Comparison of ENCODE assay signal across 8 mouse cellular contexts in the genomic region with DNA sequence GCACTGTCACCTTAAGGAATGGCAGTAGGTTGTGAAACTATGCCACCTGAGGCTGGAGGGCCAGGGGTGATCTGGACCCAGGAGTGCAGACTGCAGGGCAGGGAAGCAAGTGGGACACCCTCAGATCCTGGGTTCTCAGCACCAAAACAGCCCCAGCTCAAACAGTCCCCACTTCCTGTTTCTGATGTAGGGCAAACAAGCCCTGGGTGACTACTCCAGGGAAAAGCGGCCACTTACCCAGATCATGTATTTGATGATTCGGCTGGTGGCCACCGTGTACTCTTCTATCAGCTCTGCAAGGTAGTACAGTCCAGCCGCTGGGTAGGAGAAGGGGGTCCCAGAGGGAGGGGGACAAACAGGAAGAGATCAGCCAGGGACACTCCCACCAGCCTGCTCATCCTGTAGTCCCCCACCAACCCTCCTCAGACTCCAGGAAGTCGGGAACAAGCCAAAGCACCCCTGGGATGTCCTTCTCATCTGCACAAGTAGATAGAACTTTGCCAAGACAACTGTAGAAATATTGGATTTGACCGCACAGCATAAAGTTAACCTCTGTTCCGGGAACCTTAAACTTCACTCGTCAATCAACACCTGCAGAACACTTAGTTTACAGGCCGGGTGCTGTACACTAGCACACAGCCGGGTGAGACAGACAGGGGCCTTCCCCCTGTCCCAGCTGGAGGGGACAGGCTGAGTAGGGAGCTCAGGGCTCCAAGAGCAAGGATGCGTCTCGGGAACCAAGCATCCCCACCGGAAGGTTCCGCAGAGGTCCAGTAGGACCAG. TPM values are rescaled to one million over a fixed set of nuclear protein-coding genes. Genes with fewer than 3 reads are reported as not detected.
DNase-seq lines count a peak whose midpoint lies in the region; ATAC-seq and TF ChIP-seq lines count a peak whose summit lies in the region.

No protein-coding gene starts in this region.

- H3K4me2 ChIP-seq in embryonic facial prominence, embryonic 14.5 days (ENCODE audit: low read depth, low read length), result peak overlapping the region; percentile 89
- peak overlapping the region; percentile 81 for H3K4me2 ChIP-seq in hindbrain, embryonic 15.5 days
- H3K4me2 ChIP-seq in lung, postnatal 0 days (replicated peaks; ENCODE audit: low read depth, low read length), result peak overlapping the region; percentile 84

- H3K36me3 ChIP-seq in ES-E14 (ENCODE audit: control insufficient read depth, insufficient read depth, low read length, poor library complexity, severe bottlenecking), result peaks cover 22% of the 10 kb centered on the region; the same call in 1 of the 2 replicates
- peaks cover 27% of the 10 kb centered on the region for H3K36me3 ChIP-seq in embryonic facial prominence, embryonic 14.5 days (ENCODE audit: control insufficient read depth, insufficient read depth, low read length)
- peaks cover 2% of the 10 kb centered on the region for H3K36me3 ChIP-seq in hindbrain, embryonic 15.5 days
- no peaks in the 10 kb centered on the region for H3K36me3 ChIP-seq in lung, postnatal 0 days (ENCODE audit: insufficient read depth, low read length)
- peaks cover 8% of the 10 kb centered on the region for H3K36me3 ChIP-seq in thymus, adult 2 months (ENCODE audit: control insufficient read depth, insufficient read depth, low read length)

- no peaks in the 10 kb centered on the region for H3K9me3 ChIP-seq in ES-E14 (ENCODE audit: control insufficient read depth, insufficient read depth, low read depth, low read length)
- H3K9me3 ChIP-seq in embryonic facial prominence, embryonic 14.5 days (ENCODE audit: control insufficient read depth, low read length), result no peaks in the 10 kb centered on the region
- H3K9me3 ChIP-seq in hindbrain, embryonic 15.5 days, result no peaks in the 10 kb centered on the region
- H3K9me3 ChIP-seq in lung, postnatal 0 days (ENCODE audit: low read length), result no peaks in the 10 kb centered on the region

- H3K27me3 ChIP-seq in embryonic facial prominence, embryonic 14.5 days (replicated peaks; ENCODE audit: control insufficient read depth, insufficient read depth, low read length), result no peaks in the 10 kb centered on the region
- H3K27me3 ChIP-seq in hindbrain, embryonic 15.5 days, result no peaks in the 10 kb centered on the region
- H3K27me3 ChIP-seq in lung, postnatal 0 days (replicated peaks; ENCODE audit: insufficient read depth, low read length), result no peaks in the 10 kb centered on the region
- no peaks in the 10 kb centered on the region for H3K27me3 ChIP-seq in thymus, adult 2 months (ENCODE audit: control insufficient read depth, insufficient read depth, low read length)

- no peak overlapping the region for H3K27ac ChIP-seq in ES-E14 (ENCODE audit: insufficient read depth, low read depth, low read length, poor library complexity, severe bottlenecking)
- H3K27ac ChIP-seq in embryonic facial prominence, embryonic 14.5 days (replicated peaks; ENCODE audit: low read depth, low read length), result peak overlapping the region; percentile 83
- H3K27ac ChIP-seq in hindbrain, embryonic 15.5 days (replicated peaks), result peak overlapping the region; percentile 83
- peak overlapping the region; percentile 82 for H3K27ac ChIP-seq in lung, postnatal 0 days (ENCODE audit: low read length)
- H3K27ac ChIP-seq in thymus, adult 2 months (ENCODE audit: control insufficient read depth, insufficient read depth, low read length), result peak overlapping the region; percentile 19; the same call in 1 of the 2 replicates

- TF ChIP-seq CTCF in lung, postnatal 0 days (IDR thresholded peaks at IDR 0.05), result no peak
- no peak for TF ChIP-seq CTCF in thymus, adult 2 months (IDR thresholded peaks at IDR 0.05; ENCODE audit: borderline replicate concordance, control insufficient read depth, extremely low read depth, insufficient read depth, low read length, poor library complexity)

- WGBS in embryonic facial prominence, embryonic 14.5 days, result 3% methylated on average over 10 of the region's 14 CpGs
- WGBS in hindbrain, embryonic 15.5 days, result 4% methylated on average over 14 of the region's 14 CpGs
- 2% methylated on average over 14 of the region's 14 CpGs for WGBS in lung, postnatal 0 days
- WGBS in thymus, adult 2 months, result under 1% methylated on average over 14 of the region's 14 CpGs

- peak; percentile 26; the same call in 1 of the 2 replicates for TF ChIP-seq POLR2A in thymus, adult 2 months (IDR thresholded peaks at IDR 0.05; ENCODE audit: control insufficient read depth, extremely low read depth, insufficient read depth, low read length, poor library complexity)

- peak; percentile 47 for DNase-seq in cerebellum, adult 9-10 months
- no peak for DNase-seq in cerebellum, adult 11 months
- DNase-seq in ES-E14 (ENCODE audit: low read depth, low spot score), result no peak
- peak; percentile 45 for DNase-seq in embryonic facial prominence, embryonic 14.5 days (ENCODE audit: low spot score)
- peak; percentile 33 for DNase-seq in lung, postnatal 0 days (ENCODE audit: low spot score)
- peak; percentile 52 for DNase-seq in thymus, adult 2 months
- DNase-seq in gastrocnemius, postnatal 4 days (ENCODE audit: low spot score in 2 of 2), result no peak

- peak overlapping the region; percentile 82 to 93 for H3K4me3 ChIP-seq in ES-E14 (ENCODE audit: insufficient read depth in 1 of 2, low read depth in 1 of 2, low read length in 2 of 2, poor library complexity in 1 of 2, severe bottlenecking in 1 of 2)
- peak overlapping the region; percentile 95 for H3K4me3 ChIP-seq in embryonic facial prominence, embryonic 14.5 days (ENCODE audit: low read depth, low read length)
- H3K4me3 ChIP-seq in hindbrain, embryonic 15.5 days, result peak overlapping the region; percentile 76
- H3K4me3 ChIP-seq in lung, postnatal 0 days (ENCODE audit: low read depth, low read length), result peak overlapping the region; percentile 85
- peak overlapping the region; percentile 91 for H3K4me3 ChIP-seq in thymus, adult 2 months (ENCODE audit: control insufficient read depth, insufficient read depth, low read length)

- H3K9ac ChIP-seq in ES-E14 (ENCODE audit: insufficient read depth, low read depth, low read length, poor library complexity, severe bottlenecking), result peak overlapping the region; percentile 77
- H3K9ac ChIP-seq in embryonic facial prominence, embryonic 14.5 days (ENCODE audit: low read depth, low read length), result peak overlapping the region; percentile 97
- peak overlapping the region; percentile 81 for H3K9ac ChIP-seq in hindbrain, embryonic 15.5 days
- peak overlapping the region; percentile 78 for H3K9ac ChIP-seq in lung, postnatal 0 days (replicated peaks; ENCODE audit: low read depth)

- H3K4me1 ChIP-seq in ES-E14 (ENCODE audit: control insufficient read depth in 2 of 2, insufficient read depth in 2 of 2, low read length in 2 of 2, poor library complexity in 1 of 2), result peaks cover 0 to 5% of the 10 kb centered on the region in 2 experiments; a peak in 2 of 4 replicates
- peaks cover 10% of the 10 kb centered on the region for H3K4me1 ChIP-seq in embryonic facial prominence, embryonic 14.5 days (ENCODE audit: control insufficient read depth, insufficient read depth, low read length)
- H3K4me1 ChIP-seq in hindbrain, embryonic 15.5 days (replicated peaks), result peaks cover 33% of the 10 kb centered on the region
- peaks cover 6% of the 10 kb centered on the region; the same call in 1 of the 2 replicates for H3K4me1 ChIP-seq in lung, postnatal 0 days (ENCODE audit: insufficient read depth, low read depth, low read length)
- peaks cover 11% of the 10 kb centered on the region for H3K4me1 ChIP-seq in thymus, adult 2 months (replicated peaks; ENCODE audit: control insufficient read depth, insufficient read depth, low read length)

- ATAC-seq in embryonic facial prominence, embryonic 14.5 days (ENCODE audit: low read depth), result peak; percentile 26
- peak; percentile 49 for ATAC-seq in hindbrain, embryonic 15.5 days (ENCODE audit: low FRiP score, low read depth)
- no peak; the same call in 1 of the 2 replicates for ATAC-seq in lung, postnatal 0 days

- in situ Hi-C loops in ES-E14 (cut with MboI; ENCODE audit: low sequenced_read_pairs in 2 of 2, unreplicated experiment in 2 of 2), result no loop called here

- TF ChIP-seq EP300 in lung, postnatal 0 days (IDR thresholded peaks at IDR 0.05), result no peak

RNA-seq across cellular contexts. Expression of a gene that starts 0.6 kb away (rescaled TPM):
- 61.6 and 70.9 TPM in 2 replicates for total RNA-seq in ES-E14 (2012; rRNA removed)
- 92.5 and 98.9 TPM in 2 replicates for polyA plus RNA-seq in embryonic facial prominence, embryonic 14.5 days (2014; fragmentation: Nextera tagmentation; extraction: Ambion mirVana)
- 61.4 and 73.5 TPM in 2 replicates for polyA plus RNA-seq in hindbrain, embryonic 15.5 days (2015; fragmentation: Nextera tagmentation; extraction: Ambion mirVana)
- polyA plus RNA-seq in lung, postnatal 0 days (2015; fragmentation: Nextera tagmentation; extraction: Ambion mirVana), result 89.8 and 101 TPM in 2 replicates
- 183 and 190 TPM in 2 replicates for polyA plus RNA-seq in thymus, adult 2 months (2012; rRNA removed)
- 10 to 100 TPM; 48.6 to 53.3 TPM for total RNA-seq in gastrocnemius, postnatal 4 days (2021)

RNA-seq across cellular contexts. Expression of a gene that starts 12.5 kb away (rescaled TPM):
- total RNA-seq in ES-E14 (2012; rRNA removed), result 0.16 and 0.18 TPM in 2 replicates
- 0.17 TPM in 1 of 2 replicates, not detected in the other for polyA plus RNA-seq in embryonic facial prominence, embryonic 14.5 days (2014; fragmentation: Nextera tagmentation; extraction: Ambion mirVana)
- 0.21 and 0.27 TPM in 2 replicates for polyA plus RNA-seq in hindbrain, embryonic 15.5 days (2015; fragmentation: Nextera tagmentation; extraction: Ambion mirVana)
- polyA plus RNA-seq in lung, postnatal 0 days (2015; fragmentation: Nextera tagmentation; extraction: Ambion mirVana), result 0.12 TPM in 1 of 2 replicates, not detected in the other
- polyA plus RNA-seq in thymus, adult 2 months (2012; rRNA removed), result 0.05 TPM in 1 of 2 replicates, not detected in the other
- total RNA-seq in gastrocnemius, postnatal 4 days (2021), result not detected

RNA-seq across cellular contexts. Expression of a gene that starts 19.8 kb away (rescaled TPM):
- total RNA-seq in ES-E14 (2012; rRNA removed), result 18.0 and 22.2 TPM in 2 replicates
- 50.6 and 61.2 TPM in 2 replicates for polyA plus RNA-seq in embryonic facial prominence, embryonic 14.5 days (2014; fragmentation: Nextera tagmentation; extraction: Ambion mirVana)
- polyA plus RNA-seq in hindbrain, embryonic 15.5 days (2015; fragmentation: Nextera tagmentation; extraction: Ambion mirVana), result 115 and 116 TPM in 2 replicates
- polyA plus RNA-seq in lung, postnatal 0 days (2015; fragmentation: Nextera tagmentation; extraction: Ambion mirVana), result 69.4 and 79.9 TPM in 2 replicates
- 15.7 and 18.7 TPM in 2 replicates for polyA plus RNA-seq in thymus, adult 2 months (2012; rRNA removed)
- 10 to 100 TPM; 23.5 to 28.6 TPM for total RNA-seq in gastrocnemius, postnatal 4 days (2021)

RNA-seq across cellular contexts. Expression of a gene that starts 32.2 kb away (rescaled TPM):
- total RNA-seq in ES-E14 (2012; rRNA removed), result not detected in 2 replicates
- 1.8 and 2.3 TPM in 2 replicates for polyA plus RNA-seq in embryonic facial prominence, embryonic 14.5 days (2014; fragmentation: Nextera tagmentation; extraction: Ambion mirVana)
- 0.17 TPM in 1 of 2 replicates, not detected in the other for polyA plus RNA-seq in hindbrain, embryonic 15.5 days (2015; fragmentation: Nextera tagmentation; extraction: Ambion mirVana)
- polyA plus RNA-seq in lung, postnatal 0 days (2015; fragmentation: Nextera tagmentation; extraction: Ambion mirVana), result 0.56 and 0.64 TPM in 2 replicates
- polyA plus RNA-seq in thymus, adult 2 months (2012; rRNA removed), result 0.35 and 0.36 TPM in 2 replicates
- not detected for total RNA-seq in gastrocnemius, postnatal 4 days (2021)

RNA-seq across cellular contexts. Expression of a gene that starts 56.6 kb away (rescaled TPM):
- total RNA-seq in ES-E14 (2012; rRNA removed), result 48.9 and 57.8 TPM in 2 replicates
- 17.2 and 17.3 TPM in 2 replicates for polyA plus RNA-seq in embryonic facial prominence, embryonic 14.5 days (2014; fragmentation: Nextera tagmentation; extraction: Ambion mirVana)
- 26.1 and 27.1 TPM in 2 replicates for polyA plus RNA-seq in hindbrain, embryonic 15.5 days (2015; fragmentation: Nextera tagmentation; extraction: Ambion mirVana)
- polyA plus RNA-seq in lung, postnatal 0 days (2015; fragmentation: Nextera tagmentation; extraction: Ambion mirVana), result 8.6 and 8.8 TPM in 2 replicates
- 15.2 and 16.8 TPM in 2 replicates for polyA plus RNA-seq in thymus, adult 2 months (2012; rRNA removed)
- total RNA-seq in gastrocnemius, postnatal 4 days (2021), result 10 to 100 TPM; 32.6 to 32.7 TPM

Comparison
In these comparisons a context has a peak if more than half of its experiments do, and no peak if none do; other contexts are left out.
1. DNase-seq: peak in cerebellum, adult 9-10 months (single experiment), embryonic facial prominence, embryonic 14.5 days (single experiment), lung, postnatal 0 days (single experiment) and thymus, adult 2 months (single experiment); none in cerebellum, adult 11 months (single experiment), ES-E14 (single experiment) and gastrocnemius, postnatal 4 days (0 of 2).
2. Peak in every context shown above with its lines, with median percentiles within 50 percentile points of each other: H3K4me3 ChIP-seq, H3K9ac ChIP-seq and H3K4me2 ChIP-seq.